Mouse (Mus musculus) MEL (cell line): ENCODE measurements at regions not wholly inside any gene's neighbourhood (a gene's known extent, or its start where the extent isn't known, plus 50 kb on each side); places are given as distances from the start of the nearest gene placed in this dataset.

Source experiments
- DNase-seq: peaks from one replicate; pipeline ENCODE4 v3.0.0; 2011; ENCODE audit warnings: low read depth, low spot score
- H3K27ac ChIP-seq: 2 replicates; pipeline ENCODE4 v1.5.1; 2012; ENCODE audit warnings: low read depth, mild to moderate bottlenecking, control low read depth, low read length, moderate library complexity; ENCODE audit not compliant: control insufficient read depth
- H3K27me3 ChIP-seq, 2 experiments: fragments of 150-350 bp in 1 of 2; sonication (generic) in 1 of 2; 2 replicates each; pipeline ENCODE4 v1.6.1; 2012; ENCODE audit warnings: low read length in 2 of 2, mild to moderate bottlenecking in 2 of 2, improper control_type of control experiment in 1 of 2, moderate library complexity in 1 of 2; ENCODE audit not compliant: insufficient read depth in 2 of 2, control insufficient read depth in 1 of 2
- H3K36me3 ChIP-seq, 2 experiments: 2 replicates each; pipeline ENCODE4 v1.6.1; 2012 to 2014; ENCODE audit warnings: low read length in 2 of 2, improper control_type of control experiment in 1 of 2, inconsistent platforms in 1 of 2, mild to moderate bottlenecking in 1 of 2; ENCODE audit not compliant: insufficient read depth in 2 of 2, control insufficient read depth in 1 of 2
- H3K4me1 ChIP-seq, 2 experiments: fragments of 150-350 bp in 1 of 2; sonication (generic) in 1 of 2; 2 replicates each; pipeline ENCODE4 v1.6.1; 2012; ENCODE audit warnings: low read length in 2 of 2, improper control_type of control experiment in 1 of 2, mild to moderate bottlenecking in 1 of 2; ENCODE audit not compliant: insufficient read depth in 2 of 2, control insufficient read depth in 1 of 2
- H3K4me3 ChIP-seq, 2 experiments: fragments of 150-350 bp in 1 of 2; sonication (generic) in 1 of 2; 2 replicates each; pipeline ENCODE4 v1.5.1; 2012; ENCODE audit warnings: low read depth in 2 of 2, low read length in 2 of 2, mild to moderate bottlenecking in 2 of 2, moderate library complexity in 2 of 2, control low read depth in 1 of 2, improper control_type of control experiment in 1 of 2; ENCODE audit not compliant: control insufficient read depth in 1 of 2, insufficient read depth in 1 of 2
- H3K79me2 ChIP-seq: 2 replicates; pipeline ENCODE4 v1.6.1; 2012; ENCODE audit warnings: mild to moderate bottlenecking, low read length, moderate library complexity; ENCODE audit not compliant: control insufficient read depth, poor library complexity, insufficient read depth
- H3K9ac ChIP-seq: 2 replicates; pipeline ENCODE4 v1.6.1; 2012; ENCODE audit warnings: low read depth, mild to moderate bottlenecking, control low read depth, low read length, moderate library complexity; ENCODE audit not compliant: control insufficient read depth, poor library complexity, severe bottlenecking
- H3K9me3 ChIP-seq: fragments of 150-350 bp; sonication (generic); replicated peaks from 2 replicates; pipeline ENCODE4 v1.6.1; 2012; ENCODE audit warnings: mild to moderate bottlenecking, low read length, improper control_type of control experiment, moderate library complexity; ENCODE audit not compliant: insufficient read depth
- BHLHE40 ChIP-seq: IDR thresholded peaks from 2 replicates; pipeline ENCODE4 v1.6.1; 2012; ENCODE audit warnings: low read depth, mild to moderate bottlenecking, inconsistent platforms, low read length, improper control_type of control experiment, borderline replicate concordance
- CHD1 ChIP-seq: IDR thresholded peaks from 2 replicates; pipeline ENCODE4 v1.6.1; 2012; ENCODE audit warnings: low read depth, mild to moderate bottlenecking, inconsistent platforms, low read length, improper control_type of control experiment
- CTCF ChIP-seq, 3 experiments: IDR thresholded peaks in 2 of 3; conservative IDR thresholded peaks in 1 of 3; 2 replicates each; pipeline ENCODE4 v1.5.1; 2011 to 2012; ENCODE audit warnings: low read length in 3 of 3, low read depth in 2 of 3, mild to moderate bottlenecking in 2 of 3, improper control_type of control experiment in 1 of 3, inconsistent platforms in 1 of 3, mixed read lengths in 1 of 3, moderate library complexity in 1 of 3; ENCODE audit not compliant: control insufficient read depth in 1 of 3, insufficient read depth in 1 of 3, poor library complexity in 1 of 3, severe bottlenecking in 1 of 3
- EP300 ChIP-seq, 2 experiments: IDR thresholded peaks; 2 replicates each; pipeline ENCODE4 v1.6.1; 2011; ENCODE audit warnings: improper control_type of control experiment in 2 of 2, low read length in 2 of 2, low read depth in 1 of 2, mild to moderate bottlenecking in 1 of 2
- ETS1 ChIP-seq: IDR thresholded peaks from 2 replicates; pipeline ENCODE4 v1.6.1; 2012; ENCODE audit warnings: low read depth, mild to moderate bottlenecking, inconsistent platforms, low read length, improper control_type of control experiment, moderate library complexity
- HCFC1 ChIP-seq: IDR thresholded peaks from 2 replicates; pipeline ENCODE4 v1.6.1; 2012; ENCODE audit warnings: low read depth, mild to moderate bottlenecking, inconsistent platforms, low read length, improper control_type of control experiment, moderate library complexity
- MEF2A ChIP-seq: IDR thresholded peaks from 2 replicates; pipeline ENCODE4 v1.6.1; 2014; ENCODE audit warnings: low read depth, mild to moderate bottlenecking, inconsistent platforms, low read length, improper control_type of control experiment; ENCODE audit not compliant: poor library complexity, insufficient replicate concordance, severe bottlenecking; ENCODE audit errors: extremely low read depth
- MXI1 ChIP-seq: IDR thresholded peaks from 2 replicates; pipeline ENCODE4 v1.6.1; 2011; ENCODE audit warnings: mild to moderate bottlenecking, low read depth, low read length, improper control_type of control experiment
- MYB ChIP-seq: IDR thresholded peaks from 2 replicates; pipeline ENCODE4 v1.6.1; 2011; ENCODE audit warnings: mild to moderate bottlenecking, low read depth, low read length, improper control_type of control experiment
- MYC ChIP-seq: IDR thresholded peaks from 2 replicates; pipeline ENCODE4 v1.6.1; 2011; ENCODE audit warnings: low read depth, mild to moderate bottlenecking, low read length, improper control_type of control experiment, moderate library complexity
- NELFE ChIP-seq: IDR thresholded peaks from 2 replicates; pipeline ENCODE4 v1.6.1; 2011; ENCODE audit warnings: low read depth, low read length, improper control_type of control experiment
- POLR2A ChIP-seq, 2 experiments: IDR thresholded peaks; 2 replicates each; pipeline ENCODE4 v1.6.1; 2011 to 2012; ENCODE audit warnings: low read length in 2 of 2, mild to moderate bottlenecking in 2 of 2, control low read depth in 1 of 2, improper control_type of control experiment in 1 of 2, low read depth in 1 of 2, moderate library complexity in 1 of 2; ENCODE audit not compliant: control insufficient read depth in 1 of 2, insufficient read depth in 1 of 2, poor library complexity in 1 of 2
- POLR2AphosphoS2 ChIP-seq: IDR thresholded peaks from 2 replicates; pipeline ENCODE4 v1.6.1; 2011; ENCODE audit warnings: low read length, improper control_type of control experiment
- POLR2AphosphoS5 ChIP-seq: IDR thresholded peaks from 2 replicates; pipeline ENCODE4 v1.6.1; 2012; ENCODE audit warnings: low read depth, borderline replicate concordance, mild to moderate bottlenecking, inconsistent platforms, low read length, moderate library complexity, mixed read lengths
- RCOR1 ChIP-seq: IDR thresholded peaks from 2 replicates; pipeline ENCODE4 v1.6.1; 2012; ENCODE audit warnings: low read depth, mild to moderate bottlenecking, inconsistent platforms, low read length, improper control_type of control experiment
- SIN3A ChIP-seq: IDR thresholded peaks from 2 replicates; pipeline ENCODE4 v1.6.1; 2012; ENCODE audit warnings: low read length, improper control_type of control experiment, inconsistent platforms
- TAL1 ChIP-seq: IDR thresholded peaks from 2 replicates; pipeline ENCODE4 v1.6.1; 2012; ENCODE audit warnings: mild to moderate bottlenecking, inconsistent platforms, low read length, moderate library complexity, mixed read lengths
- TBP ChIP-seq: IDR thresholded peaks from 2 replicates; pipeline ENCODE4 v1.8.0; 2011; ENCODE audit warnings: low read depth, low read length, improper control_type of control experiment
- TCF12 ChIP-seq: IDR thresholded peaks from 2 replicates; pipeline ENCODE4 v1.6.1; 2014; ENCODE audit warnings: low read depth, mild to moderate bottlenecking, inconsistent platforms, low read length, improper control_type of control experiment, moderate library complexity
- UBTF ChIP-seq: IDR thresholded peaks from 2 replicates; pipeline ENCODE4 v1.6.1; 2012; ENCODE audit warnings: low read depth, mild to moderate bottlenecking, inconsistent platforms, low read length, improper control_type of control experiment, moderate library complexity, borderline replicate concordance; ENCODE audit not compliant: insufficient read depth
- ZC3H11A ChIP-seq: IDR thresholded peaks from 2 replicates; pipeline ENCODE4 v1.6.1; 2012; ENCODE audit warnings: low read depth, mild to moderate bottlenecking, inconsistent platforms, low read length, improper control_type of control experiment
- ZMIZ1 ChIP-seq: IDR thresholded peaks from 2 replicates; pipeline ENCODE4 v1.6.1; 2012; ENCODE audit warnings: low read depth, mild to moderate bottlenecking, inconsistent platforms, low read length, improper control_type of control experiment, moderate library complexity

GRCm38 (mm10) chr3:35359288-35359687 lies 394.6 kb upstream of the Atp11b start:
- H3K9me3 ChIP-seq = no peaks in the 10 kb centered on the region
- no peak overlapping the region for H3K4me3 ChIP-seq
- no peak overlapping the region for H3K27ac ChIP-seq
- H3K27me3 ChIP-seq = no peaks in the 10 kb centered on the region
- no peaks in the 10 kb centered on the region for H3K4me1 ChIP-seq
- no peaks in the 10 kb centered on the region for H3K79me2 ChIP-seq
- no peaks in the 10 kb centered on the region for H3K36me3 ChIP-seq
- TF ChIP-seq SIN3A = no peak
- TF ChIP-seq POLR2A (IDR thresholded peaks at IDR 0.05; ENCODE audit: control insufficient read depth in 1 of 2, insufficient read depth in 1 of 2, low read depth in 1 of 2, low read length in 2 of 2, poor library complexity in 1 of 2) = no peak
- no peak for TF ChIP-seq POLR2AphosphoS2
- no peak for TF ChIP-seq RCOR1
- TF ChIP-seq ZMIZ1 = no peak
- TF ChIP-seq MEF2A = no peak
- no peak for TF ChIP-seq MYC
- TF ChIP-seq TAL1 = no peak
- no peak for TF ChIP-seq POLR2AphosphoS5
- no peak for TF ChIP-seq ZC3H11A
- TF ChIP-seq CTCF (IDR thresholded peaks at IDR 0.05 in 2 of 3, conservative IDR thresholded peaks at IDR 0.05 in 1 of 3; ENCODE audit: control insufficient read depth in 1 of 3, insufficient read depth in 1 of 3, low read depth in 2 of 3, low read length in 3 of 3, poor library complexity in 1 of 3, severe bottlenecking in 1 of 3) = no peak
- no peak for TF ChIP-seq MYB
- no peak for DNase-seq
- H3K9ac ChIP-seq = no peak overlapping the region

GRCm38 (mm10) chr3:35360515-35360914 lies 393.4 kb upstream of the Atp11b start:
- H3K27me3 ChIP-seq = no peaks in the 10 kb centered on the region
- no peak overlapping the region for H3K27ac ChIP-seq
- H3K36me3 ChIP-seq = no peaks in the 10 kb centered on the region
- no peaks in the 10 kb centered on the region for H3K9me3 ChIP-seq
- H3K4me3 ChIP-seq = no peak overlapping the region
- H3K9ac ChIP-seq = no peak overlapping the region
- no peak for DNase-seq
- no peaks in the 10 kb centered on the region for H3K79me2 ChIP-seq
- H3K4me1 ChIP-seq = no peaks in the 10 kb centered on the region
- TF ChIP-seq MXI1 = no peak
- no peak for TF ChIP-seq ETS1
- no peak for TF ChIP-seq SIN3A
- TF ChIP-seq ZC3H11A = no peak
- TF ChIP-seq TAL1 = no peak
- no peak for TF ChIP-seq POLR2A (IDR thresholded peaks at IDR 0.05; ENCODE audit: control insufficient read depth in 1 of 2, insufficient read depth in 1 of 2, low read depth in 1 of 2, low read length in 2 of 2, poor library complexity in 1 of 2)
- no peak for TF ChIP-seq NELFE
- TF ChIP-seq TBP = no peak
- TF ChIP-seq CTCF (IDR thresholded peaks at IDR 0.05 in 2 of 3, conservative IDR thresholded peaks at IDR 0.05 in 1 of 3; ENCODE audit: control insufficient read depth in 1 of 3, insufficient read depth in 1 of 3, low read depth in 2 of 3, low read length in 3 of 3, poor library complexity in 1 of 3, severe bottlenecking in 1 of 3) = no peak
- no peak for TF ChIP-seq BHLHE40
- TF ChIP-seq UBTF = no peak
- TF ChIP-seq HCFC1 = no peak
- no peak for TF ChIP-seq TCF12
- no peak for TF ChIP-seq EP300 (IDR thresholded peaks at IDR 0.05; ENCODE audit: low read depth in 1 of 2, low read length in 2 of 2)
- TF ChIP-seq CHD1 = no peak
